Mouse (Mus musculus) C2C12 (cell line): ENCODE results near the gene Plk5. TPM values are rescaled to one million over a fixed set of nuclear protein-coding genes. Genes with fewer than 3 reads are reported as not detected.
A peak's percentile ranks its signal among the peaks of the same experiment; 100 is the strongest.

Source experiments
- H3K27me3 ChIP-seq: one replicate; pipeline ENCODE4 v1.6.1; 2011; ENCODE audit not compliant: control insufficient read depth, insufficient read depth, insufficient read length
- H3K36me3 ChIP-seq: one replicate; pipeline ENCODE4 v1.6.1; 2011; ENCODE audit not compliant: control insufficient read depth, insufficient read depth
- H3K4me3 ChIP-seq: one replicate; pipeline ENCODE4 v1.5.1; 2011; ENCODE audit warnings: mild to moderate bottlenecking, control low read depth; ENCODE audit not compliant: poor library complexity, insufficient read depth, severe bottlenecking
- H3K79me2 ChIP-seq: one replicate; pipeline ENCODE4 v1.6.1; 2011; ENCODE audit not compliant: control insufficient read depth, insufficient read depth
- H3K79me3 ChIP-seq: one replicate; pipeline ENCODE4 v1.6.1; 2011; ENCODE audit warnings: low read depth, control low read depth
- H3ac ChIP-seq: one replicate; pipeline ENCODE3; 2011; ENCODE audit warnings: low read depth; ENCODE audit not compliant: control insufficient read depth, insufficient read length
- CEBPB ChIP-seq: IDR thresholded peaks from one replicate; pipeline ENCODE4 v1.6.1; 2011; ENCODE audit warnings: low read depth, mild to moderate bottlenecking, control low read depth, moderate library complexity
- CTCF ChIP-seq: IDR thresholded peaks from one replicate; pipeline ENCODE4 v1.5.1; 2011; ENCODE audit not compliant: control insufficient read depth, insufficient read depth, insufficient read length
- FOSL1 ChIP-seq: IDR thresholded peaks from one replicate; pipeline ENCODE4 v1.8.0; 2011; ENCODE audit warnings: mild to moderate bottlenecking, low read length; ENCODE audit not compliant: poor library complexity, insufficient read depth, severe bottlenecking
- MAX ChIP-seq: IDR thresholded peaks from one replicate; pipeline ENCODE4 v1.6.1; 2011; ENCODE audit warnings: mild to moderate bottlenecking, control low read depth
- MYOD1 ChIP-seq: IDR thresholded peaks from one replicate; pipeline ENCODE4 v1.6.1; 2011; ENCODE audit warnings: low read depth; ENCODE audit not compliant: control insufficient read depth, insufficient read length
- MYOG ChIP-seq: IDR thresholded peaks from one replicate; pipeline ENCODE4 v1.6.1; 2011; ENCODE audit not compliant: control insufficient read depth, insufficient read length; ENCODE audit errors: extremely low read depth
- USF1 ChIP-seq: IDR thresholded peaks from one replicate; pipeline ENCODE4 v1.6.1; 2011; ENCODE audit warnings: low read depth, mild to moderate bottlenecking, control low read depth, moderate library complexity
- polyA plus RNA-seq: library from polyadenylated mRNA; unstranded; fragments of >200 nt; fragmentation: generic; extraction: Trizol; gene quantifications from one replicate; pipeline ENCODE4 v1.2.1, GENCODE M21; 2012; ENCODE audit warnings: missing spikeins

The Plk5 gene
- polyA plus RNA-seq, 1 experiment = not detected

- Histone ChIP-seq H3ac (no peak overlapping the region), H3K79me3 (no peaks in the 10 kb centered on the region), H3K79me2 (no peaks in the 10 kb centered on the region), H3K36me3 (no peaks in the 10 kb centered on the region), H3K27me3 (no peaks in the 10 kb centered on the region), H3K4me3 (no peak overlapping the region)
- TF ChIP-seq CTCF (peak; percentile 77), MYOD1 (no peak), MYOG (no peak), USF1 (peak; percentile 87), MAX (no peak), FOSL1 (no peak), CEBPB (no peak)
Observed at GRCm38 (mm10) chr10:80339941-80340750, 16.1 kb upstream of the Plk5 start.

- H3K4me3 ChIP-seq = no peak overlapping the region
- H3K79me2 ChIP-seq = no peaks in the 10 kb centered on the region
- no peak for TF ChIP-seq MYOD1
- no peak for TF ChIP-seq FOSL1
- TF ChIP-seq CEBPB = no peak
- no peak for TF ChIP-seq CTCF
- TF ChIP-seq MAX = no peak
- no peak for TF ChIP-seq MYOG
- H3K79me3 ChIP-seq = no peaks in the 10 kb centered on the region
- H3K36me3 ChIP-seq = no peaks in the 10 kb centered on the region
- no peaks in the 10 kb centered on the region for H3K27me3 ChIP-seq
- H3ac ChIP-seq = no peak overlapping the region
Observed at GRCm38 (mm10) chr10:80341026-80341425, 15.2 kb upstream of the Plk5 start.

- H3ac ChIP-seq = no peak overlapping the region
- no peak for TF ChIP-seq MYOG
- TF ChIP-seq MAX = no peak
- no peak for TF ChIP-seq CTCF
- no peak for TF ChIP-seq FOSL1
- no peak for TF ChIP-seq CEBPB
- TF ChIP-seq MYOD1 = no peak
- H3K79me3 ChIP-seq = no peaks in the 10 kb centered on the region
- H3K79me2 ChIP-seq = no peaks in the 10 kb centered on the region
- H3K27me3 ChIP-seq = no peaks in the 10 kb centered on the region
- H3K4me3 ChIP-seq = no peak overlapping the region
- no peaks in the 10 kb centered on the region for H3K36me3 ChIP-seq
Observed at GRCm38 (mm10) chr10:80341491-80342304, 14.6 kb upstream of the Plk5 start.

- Histone ChIP-seq H3K79me3 (no peaks in the 10 kb centered on the region), H3K4me3 (no peak overlapping the region), H3ac (no peak overlapping the region), H3K79me2 (no peaks in the 10 kb centered on the region), H3K36me3 (no peaks in the 10 kb centered on the region), H3K27me3 (no peaks in the 10 kb centered on the region)
- TF ChIP-seq USF1 = no peak
- TF ChIP-seq FOSL1 = no peak
- no peak for TF ChIP-seq MAX
- no peak for TF ChIP-seq CEBPB
Observed at GRCm38 (mm10) chr10:80342305-80342748, 13.9 kb upstream of the Plk5 start.

- Histone ChIP-seq H3ac (no peak overlapping the region), H3K27me3 (no peaks in the 10 kb centered on the region), H3K4me3 (no peak overlapping the region), H3K79me2 (no peaks in the 10 kb centered on the region), H3K79me3 (no peaks in the 10 kb centered on the region), H3K36me3 (no peaks in the 10 kb centered on the region)
- no peak for TF ChIP-seq MYOG
- TF ChIP-seq CTCF = no peak
- TF ChIP-seq MYOD1 = no peak
- TF ChIP-seq CEBPB = no peak
- TF ChIP-seq USF1 = no peak
- TF ChIP-seq FOSL1 = no peak
- TF ChIP-seq MAX = no peak
Observed at GRCm38 (mm10) chr10:80342749-80343424, 13.4 kb upstream of the Plk5 start.
